Mouse (Mus musculus) forelimb bud, embryonic 11.5 days (tissue): ENCODE data around the gene Zfp974.
"Not testable (repeated sequence)": the region's sequence is repeated elsewhere in the genome, so short reads cannot be mapped to it uniquely, and the experiment has no call there.

Source experiments
- DNase-seq: peaks from one replicate; pipeline ENCODE4 v3.0.0-alpha.2; 2012; ENCODE audit warnings: low read depth, low spot score

The Zfp974 gene

GRCm38 (mm10) chr7:27928818-27929695 lies at the start of gene Zfp974:
Zfp974 (minus strand) TSS chr7:27929460.
- DNase-seq = peak; percentile 64

GRCm38 (mm10) chr7:27949451-27949850 lies 20.2 kb upstream of the Zfp974 start:
- not testable (repeated sequence) for DNase-seq

- DNase-seq = not testable (repeated sequence)
These were observed 12.6 kb upstream of the Zfp974 start for GRCm38 (mm10) chr7:27941869-27942268.

GRCm38 (mm10) chr7:27933800-27934158 lies 4.5 kb upstream of the Zfp974 start:
- DNase-seq = not testable (repeated sequence)

- DNase-seq = no peak
These were observed 4.0 kb upstream of the Zfp974 start for GRCm38 (mm10) chr7:27933050-27933799.

GRCm38 (mm10) chr7:27927041-27927440 lies 2.2 kb downstream of the Zfp974 start:
- DNase-seq = not testable (repeated sequence)

GRCm38 (mm10) chr7:27910952-27911351 lies 18.3 kb downstream of the Zfp974 start:
- not testable (repeated sequence) for DNase-seq

- no peak for DNase-seq
These were observed 24.0 kb downstream of the Zfp974 start for GRCm38 (mm10) chr7:27905061-27905848.

GRCm38 (mm10) chr7:27900601-27901000 lies 28.7 kb downstream of the Zfp974 start:
- DNase-seq = no peak

- DNase-seq = no peak
These were observed 47.5 kb downstream of the Zfp974 start for GRCm38 (mm10) chr7:27881721-27882120.

- DNase-seq = not testable (repeated sequence)
These were observed 66.7 kb downstream of the Zfp974 start for GRCm38 (mm10) chr7:27862578-27862977.

- peak; percentile 60 for DNase-seq
These were observed 68.6 kb downstream of the Zfp974 start for GRCm38 (mm10) chr7:27860396-27861235.

- DNase-seq = no peak
These were observed 69.7 kb downstream of the Zfp974 start for GRCm38 (mm10) chr7:27859301-27860251.
